Mouse (Mus musculus) neural tube, embryonic 12.5 days (tissue): ENCODE measurements around the gene F930015N05Rik. TPM values are rescaled to one million over a fixed set of nuclear protein-coding genes. Genes with fewer than 3 reads are reported as not detected.

Experiments
- ATAC-seq: fragments of 200-750 bp; cut with Nextera tagmentation; 2 replicates; pipeline ENCODE4 v1.8.0; 2017; ENCODE audit warnings: low read depth, mild to moderate bottlenecking, moderate TSS enrichment, moderate library complexity; ENCODE audit not compliant: low FRiP score
- H3K27ac ChIP-seq: fragments of 300-500 bp; sonication (generic); 2 replicates; pipeline ENCODE4 v1.5.1; 2016
- H3K27me3 ChIP-seq: fragments of 300-500 bp; sonication (generic); replicated peaks from 2 replicates; pipeline ENCODE4 v1.6.1; 2016; ENCODE audit warnings: mild to moderate bottlenecking
- H3K36me3 ChIP-seq: fragments of 300-500 bp; sonication (generic); 2 replicates; pipeline ENCODE4 v1.6.1; 2016; ENCODE audit warnings: mild to moderate bottlenecking
- H3K4me1 ChIP-seq: fragments of 300-500 bp; sonication (generic); 2 replicates; pipeline ENCODE4 v1.6.1; 2016
- H3K4me2 ChIP-seq: fragments of 300-500 bp; sonication (generic); replicated peaks from 2 replicates; pipeline ENCODE4 v1.6.1; 2016; ENCODE audit warnings: mild to moderate bottlenecking
- H3K4me3 ChIP-seq: fragments of 300-500 bp; sonication (generic); 2 replicates; pipeline ENCODE4 v1.5.1; 2016
- H3K9ac ChIP-seq: fragments of 300-500 bp; sonication (generic); 2 replicates; pipeline ENCODE4 v1.6.1; 2016; ENCODE audit warnings: mild to moderate bottlenecking
- H3K9me3 ChIP-seq: fragments of 300-500 bp; sonication (generic); 2 replicates; pipeline ENCODE4 v1.6.1; 2016; ENCODE audit warnings: mild to moderate bottlenecking
- WGBS: fragments of 180-500 bp; shearing (Covaris S2); methylation state at CpG from one replicate; pipeline ENCODE4 v1.1.7; 2016; 5-methylcytosine and 5-hydroxymethylcytosine counted together
- polyA plus RNA-seq: library from polyadenylated mRNA; unstranded; fragments of >200 nt; fragmentation: Nextera tagmentation; extraction: Ambion mirVana; gene quantifications from 2 replicates; pipeline ENCODE4 v1.2.1, GENCODE M21; 2016

The F930015N05Rik gene
- polyA plus RNA-seq, result 2.3 TPM in 2 replicates

DNA sequence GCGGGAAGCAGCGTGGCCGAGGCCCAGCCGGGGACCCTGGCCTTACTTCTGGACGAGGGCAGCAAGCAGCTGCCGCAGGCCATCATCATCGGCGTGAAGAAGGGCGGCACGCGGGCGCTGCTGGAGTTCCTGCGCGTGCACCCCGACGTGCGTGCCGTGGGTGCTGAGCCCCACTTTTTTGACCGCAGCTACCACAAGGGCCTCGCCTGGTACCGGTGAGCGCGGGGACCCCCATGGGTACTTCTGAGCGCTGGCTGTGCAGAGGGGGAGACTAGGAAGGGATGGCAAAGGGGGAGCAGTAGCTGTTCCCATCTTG lies at the start of gene F930015N05Rik:
F930015N05Rik (minus strand) TSS at position 242 of the 316 bp plus-strand sequence.
- Histone ChIP-seq H3K36me3 (no peaks in the 10 kb centered on the region), H3K4me2 (peak within 1 kb of the TSS; percentile 98), H3K4me1 (peaks cover 9% of the 10 kb centered on the region; the same call in 1 of the 2 replicates), H3K4me3 (peak within 1 kb of the TSS; percentile 69), H3K27ac (peak within 1 kb of the TSS; percentile 7; the same call in 1 of the 2 replicates), H3K27me3 (0 out of 2 replicates have a peak, but pooled peaks cover 4% of the 10 kb centered on the region), H3K9ac (peak within 1 kb of the TSS; percentile 62), H3K9me3 (no peaks in the 10 kb centered on the region)
- 0% methylated on average over 24 of the region's 24 CpGs for WGBS
- no peak for ATAC-seq

DNA sequence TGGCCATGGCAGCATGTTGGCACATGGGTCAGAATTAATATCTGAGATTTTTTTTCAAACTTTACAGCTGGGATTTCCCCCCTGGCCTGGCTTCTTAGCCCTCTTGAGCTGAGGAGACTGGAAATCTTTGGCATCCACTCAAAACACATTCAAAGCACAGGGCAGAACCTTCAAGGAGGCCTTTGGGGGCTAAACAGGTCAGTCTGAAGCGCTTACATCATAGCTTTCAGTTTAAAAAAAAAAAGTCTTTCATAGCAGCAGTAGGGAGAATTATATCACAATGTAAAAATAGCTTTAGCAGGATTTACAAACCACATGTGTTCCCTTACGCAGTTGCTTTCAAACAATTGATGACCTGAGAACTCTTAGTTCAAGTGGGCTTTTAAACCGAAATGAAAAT lies 45.0 kb upstream of the F930015N05Rik start:
- Histone ChIP-seq H3K4me3 (no peak overlapping the region), H3K27ac (no peak overlapping the region), H3K4me2 (no peak overlapping the region), H3K36me3 (no peaks in the 10 kb centered on the region), H3K27me3 (0 out of 2 replicates have a peak, but pooled peaks cover 3% of the 10 kb centered on the region), H3K9me3 (no peaks in the 10 kb centered on the region), H3K4me1 (no peaks in the 10 kb centered on the region), H3K9ac (no peak overlapping the region)
- ATAC-seq, result no peak
- WGBS, result 87% methylated on average over 3 of the region's 3 CpGs

DNA sequence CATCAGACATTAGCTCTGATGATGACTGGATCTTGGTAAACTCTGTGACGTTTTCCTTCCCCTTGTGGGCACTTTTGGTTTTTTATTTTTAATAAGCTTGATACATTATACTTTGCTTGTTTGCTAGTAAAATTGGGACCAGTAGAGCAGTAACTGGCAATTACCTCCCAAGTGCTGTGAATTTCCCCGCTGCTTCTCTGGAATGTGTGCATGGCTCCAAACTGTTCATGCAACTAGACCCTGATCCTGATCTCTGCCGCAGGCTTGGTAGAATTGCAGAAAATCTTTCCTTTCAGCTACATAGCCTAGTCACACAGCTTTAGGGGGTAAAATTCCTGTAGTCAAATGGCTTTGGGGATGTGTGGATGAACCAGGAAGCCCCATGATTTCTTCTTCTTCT lies 37.2 kb upstream of the F930015N05Rik start:
- 89% methylated on average over 3 of the region's 3 CpGs for WGBS
- ATAC-seq, result no peak

GRCm38 (mm10) chr11:64470689-64471088 lies 34.2 kb upstream of the F930015N05Rik start:
- Histone ChIP-seq H3K9ac (no peak overlapping the region), H3K4me1 (peaks cover 8% of the 10 kb centered on the region; the same call in 1 of the 2 replicates), H3K27me3 (no peaks in the 10 kb centered on the region), H3K9me3 (no peaks in the 10 kb centered on the region), H3K4me3 (no peak overlapping the region), H3K27ac (no peak overlapping the region), H3K4me2 (no peak overlapping the region), H3K36me3 (no peaks in the 10 kb centered on the region)
- no peak for ATAC-seq

More for the DNA sequence above, 37.2 kb upstream of the F930015N05Rik start:
- no peak overlapping the region for H3K4me2 ChIP-seq
- no peak overlapping the region for H3K4me3 ChIP-seq
- no peak overlapping the region for H3K27ac ChIP-seq
- no peaks in the 10 kb centered on the region for H3K36me3 ChIP-seq
- no peak overlapping the region for H3K9ac ChIP-seq
- peaks cover 3% of the 10 kb centered on the region; the same call in 1 of the 2 replicates for H3K4me1 ChIP-seq
- H3K27me3 ChIP-seq, result no peaks in the 10 kb centered on the region
- H3K9me3 ChIP-seq, result no peaks in the 10 kb centered on the region

- no peaks in the 10 kb centered on the region for H3K9me3 ChIP-seq
- no peak overlapping the region for H3K4me2 ChIP-seq
- no peaks in the 10 kb centered on the region for H3K27me3 ChIP-seq
- H3K4me1 ChIP-seq, result peaks cover 8% of the 10 kb centered on the region; the same call in 1 of the 2 replicates
- no peaks in the 10 kb centered on the region for H3K36me3 ChIP-seq
- no peak for ATAC-seq
- H3K27ac ChIP-seq, result no peak overlapping the region
- no peak overlapping the region for H3K9ac ChIP-seq
- 61% methylated on average over 4 of the region's 4 CpGs for WGBS
- H3K4me3 ChIP-seq, result no peak overlapping the region
These were observed 32.3 kb upstream of the F930015N05Rik start for GRCm38 (mm10) chr11:64468737-64469136.

- Histone ChIP-seq H3K9ac (no peak overlapping the region), H3K9me3 (no peaks in the 10 kb centered on the region), H3K36me3 (no peaks in the 10 kb centered on the region), H3K4me2 (no peak overlapping the region), H3K4me1 (no peaks in the 10 kb centered on the region), H3K4me3 (no peak overlapping the region), H3K27me3 (no peaks in the 10 kb centered on the region), H3K27ac (no peak overlapping the region)
- WGBS, result 84% methylated on average over 3 of the region's 3 CpGs
- ATAC-seq, result no peak
These were observed 25.3 kb upstream of the F930015N05Rik start for GRCm38 (mm10) chr11:64461746-64462145.

DNA sequence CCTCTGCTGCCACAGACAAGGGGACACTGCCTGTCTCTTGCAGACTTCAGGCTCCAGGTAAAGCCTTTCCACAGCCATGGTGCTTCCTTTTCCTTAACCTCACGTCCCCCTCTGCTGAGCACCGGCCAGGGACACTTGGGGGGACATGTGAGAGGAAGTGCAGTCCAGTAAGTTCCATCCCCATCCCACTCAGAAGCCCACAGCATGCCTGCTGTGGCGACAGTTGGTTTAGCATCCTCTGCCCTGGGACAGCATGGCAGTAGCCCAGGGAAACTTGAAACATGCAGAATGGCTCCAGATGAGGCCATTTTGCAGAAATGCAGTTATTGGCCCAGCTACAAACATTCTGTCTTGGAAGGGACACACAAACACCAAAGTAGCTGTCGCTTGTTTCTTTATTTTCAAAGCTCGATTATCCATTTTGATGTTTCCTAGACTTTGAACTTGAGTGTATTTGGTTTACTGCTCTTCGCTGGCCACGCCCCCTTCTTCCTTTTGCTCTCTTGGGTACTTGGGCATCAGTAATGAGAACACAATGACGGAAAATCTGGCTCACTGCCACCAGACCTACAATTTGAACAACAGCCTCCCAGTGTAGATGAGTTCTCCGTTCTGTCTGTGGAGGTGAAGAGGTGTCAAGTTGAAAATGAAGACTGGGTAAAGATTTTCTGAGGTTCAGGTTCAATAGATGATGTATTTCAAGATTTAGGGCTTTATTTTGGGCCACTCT lies 12.3 kb upstream of the F930015N05Rik start:
- H3K36me3 ChIP-seq, result no peaks in the 10 kb centered on the region
- H3K4me2 ChIP-seq, result no peak overlapping the region
- H3K27me3 ChIP-seq, result no peaks in the 10 kb centered on the region
- no peak for ATAC-seq
- no peak overlapping the region for H3K27ac ChIP-seq
- no peak overlapping the region for H3K4me3 ChIP-seq
- H3K4me1 ChIP-seq, result no peaks in the 10 kb centered on the region
- no peak overlapping the region for H3K9ac ChIP-seq
- H3K9me3 ChIP-seq, result no peaks in the 10 kb centered on the region
- WGBS, result 73% methylated on average over 9 of the region's 9 CpGs

DNA sequence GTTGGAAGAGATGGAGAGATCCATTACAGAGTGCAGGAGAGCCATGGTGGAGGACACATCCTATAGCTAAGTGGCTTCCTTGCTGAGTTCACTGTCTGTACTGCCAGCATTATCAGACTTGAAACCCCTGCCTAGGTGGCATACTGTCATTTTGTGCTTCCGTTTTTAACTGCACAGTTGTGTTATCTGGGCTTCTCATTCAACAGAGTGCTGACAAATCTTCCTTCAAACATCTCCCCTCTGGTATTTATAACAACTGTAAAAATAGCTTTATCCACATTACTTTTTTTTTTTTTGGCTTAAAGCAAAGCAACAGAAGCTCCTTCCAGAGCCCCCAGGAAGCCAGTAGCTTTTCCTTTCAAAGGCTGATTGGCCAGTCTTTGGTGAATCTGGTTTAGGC lies 8.8 kb upstream of the F930015N05Rik start:
- Histone ChIP-seq H3K9me3 (no peaks in the 10 kb centered on the region), H3K4me2 (no peak overlapping the region), H3K4me3 (no peak overlapping the region), H3K27me3 (no peaks in the 10 kb centered on the region), H3K4me1 (no peaks in the 10 kb centered on the region), H3K9ac (no peak overlapping the region), H3K36me3 (no peaks in the 10 kb centered on the region), H3K27ac (no peak overlapping the region)
- 89% methylated on average over 1 of the region's 1 CpGs for WGBS
- no peak for ATAC-seq

DNA sequence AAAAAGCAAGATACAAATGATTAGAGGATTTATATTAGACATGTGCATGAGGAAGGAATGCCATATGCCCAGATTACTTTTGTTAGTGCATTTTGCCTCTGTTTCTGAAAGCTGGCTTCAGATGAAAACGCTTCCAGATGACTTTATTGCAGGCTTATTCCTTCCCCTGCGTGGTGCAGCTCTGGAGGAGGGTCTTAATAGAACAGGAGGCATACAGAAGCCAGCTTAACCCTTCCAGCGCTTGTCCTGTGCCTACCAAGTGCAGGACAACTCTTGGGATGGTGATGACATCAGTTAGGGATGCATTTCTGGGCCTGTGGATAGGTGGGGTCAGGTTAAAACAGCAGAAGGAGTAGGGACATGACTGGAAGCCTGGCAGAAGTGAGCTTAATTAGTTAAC lies 6.2 kb upstream of the F930015N05Rik start:
- WGBS, result 30% methylated on average over 3 of the region's 3 CpGs
- Histone ChIP-seq H3K9ac (no peak overlapping the region), H3K9me3 (no peaks in the 10 kb centered on the region), H3K4me3 (no peak overlapping the region), H3K4me1 (no peaks in the 10 kb centered on the region), H3K27ac (no peak overlapping the region), H3K4me2 (no peak overlapping the region), H3K27me3 (0 out of 2 replicates have a peak, but pooled peaks cover 2% of the 10 kb centered on the region), H3K36me3 (no peaks in the 10 kb centered on the region)
- no peak for ATAC-seq

GRCm38 (mm10) chr11:64442119-64442518 lies 5.7 kb upstream of the F930015N05Rik start:
- no peak overlapping the region for H3K27ac ChIP-seq
- H3K27me3 ChIP-seq, result 0 out of 2 replicates have a peak, but pooled peaks cover 4% of the 10 kb centered on the region
- no peaks in the 10 kb centered on the region for H3K9me3 ChIP-seq
- H3K4me2 ChIP-seq, result no peak overlapping the region
- no peaks in the 10 kb centered on the region for H3K36me3 ChIP-seq
- ATAC-seq, result no peak
- no peak overlapping the region for H3K9ac ChIP-seq
- no peak overlapping the region for H3K4me3 ChIP-seq
- no peaks in the 10 kb centered on the region for H3K4me1 ChIP-seq
- WGBS, result 39% methylated on average over 8 of the region's 8 CpGs

- H3K9me3 ChIP-seq, result no peaks in the 10 kb centered on the region
- H3K27ac ChIP-seq, result no peak overlapping the region
- H3K4me2 ChIP-seq, result peak overlapping the region; percentile 20; the same call in 1 of the 2 replicates
- 0 out of 2 replicates have a peak, but pooled peaks cover 4% of the 10 kb centered on the region for H3K27me3 ChIP-seq
- WGBS, result 36% methylated on average over 3 of the region's 3 CpGs
- H3K4me3 ChIP-seq, result no peak overlapping the region
- no peak for ATAC-seq
- H3K9ac ChIP-seq, result no peak overlapping the region
- peaks cover 9% of the 10 kb centered on the region; the same call in 1 of the 2 replicates for H3K4me1 ChIP-seq
- no peaks in the 10 kb centered on the region for H3K36me3 ChIP-seq
These were observed 2.5 kb upstream of the F930015N05Rik start for GRCm38 (mm10) chr11:64438909-64439308.

DNA sequence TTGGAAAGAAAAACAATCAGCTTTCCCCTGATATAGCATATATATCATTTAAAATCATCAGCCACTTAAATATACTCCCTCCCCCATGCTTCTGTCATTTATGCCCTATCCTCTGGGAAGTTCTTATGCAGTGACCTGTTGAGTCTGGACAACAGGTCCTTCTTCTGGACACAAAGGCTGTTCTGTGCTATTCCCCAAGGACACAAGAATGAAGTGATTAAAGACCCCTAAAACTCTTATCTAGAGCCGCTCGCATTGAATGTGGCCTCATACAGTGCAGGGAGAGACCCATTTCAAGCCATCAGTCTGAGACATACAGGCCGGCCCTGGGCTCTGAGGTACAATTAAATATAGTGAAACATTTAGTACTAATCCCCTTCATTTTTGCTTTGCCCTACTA lies 1.3 kb upstream of the F930015N05Rik start:
- Histone ChIP-seq H3K27ac (no peak overlapping the region), H3K36me3 (no peaks in the 10 kb centered on the region), H3K4me1 (peaks cover 9% of the 10 kb centered on the region; the same call in 1 of the 2 replicates), H3K9me3 (no peaks in the 10 kb centered on the region), H3K9ac (no peak overlapping the region), H3K27me3 (0 out of 2 replicates have a peak, but pooled peaks cover 4% of the 10 kb centered on the region), H3K4me3 (no peak overlapping the region), H3K4me2 (peak overlapping the region; percentile 37)
- 21% methylated on average over 3 of the region's 3 CpGs for WGBS
- no peak for ATAC-seq
